Mouse (Mus musculus) CH12.LX (cell line): ENCODE results near the gene Tep1.
"Not testable (repeated sequence)": the region's sequence is repeated elsewhere in the genome, so short reads cannot be mapped to it uniquely, and the experiment has no call there.

Experiments
- CTCF ChIP-seq, 2 experiments: IDR thresholded peaks in 1 of 2; conservative IDR thresholded peaks in 1 of 2; 2 replicates each; pipeline ENCODE4 v1.5.1; 2011 to 2012; ENCODE audit warnings: low read depth in 2 of 2, low read length in 2 of 2, improper control_type of control experiment in 1 of 2, inconsistent platforms in 1 of 2, mild to moderate bottlenecking in 1 of 2, moderate library complexity in 1 of 2
- JUND ChIP-seq: conservative IDR thresholded peaks from 2 replicates; pipeline ENCODE4 v1.6.1; 2011; ENCODE audit warnings: low read depth, low read length, improper control_type of control experiment
- KAT2A ChIP-seq: IDR thresholded peaks from 2 replicates; pipeline ENCODE4 v1.6.1; 2012; ENCODE audit warnings: low read length, improper control_type of control experiment, inconsistent platforms; ENCODE audit not compliant: insufficient replicate concordance
- POLR2A ChIP-seq: IDR thresholded peaks from 2 replicates; pipeline ENCODE4 v1.6.1; 2011; ENCODE audit warnings: low read depth, mild to moderate bottlenecking, improper control_type of control experiment, low read length
- RCOR1 ChIP-seq: conservative IDR thresholded peaks from 2 replicates; pipeline ENCODE4 v1.6.1; 2012; ENCODE audit warnings: low read depth, mild to moderate bottlenecking, inconsistent platforms, low read length, improper control_type of control experiment
- SIN3A ChIP-seq: IDR thresholded peaks from 2 replicates; pipeline ENCODE4 v1.6.1; 2012; ENCODE audit warnings: low read length, improper control_type of control experiment, inconsistent platforms
- SMC3 ChIP-seq: IDR thresholded peaks from 2 replicates; pipeline ENCODE4 v1.6.1; 2011; ENCODE audit warnings: low read depth, low read length, improper control_type of control experiment
- UBTF ChIP-seq: IDR thresholded peaks from 2 replicates; pipeline ENCODE4 v1.6.1; 2012; ENCODE audit warnings: low read depth, mild to moderate bottlenecking, inconsistent platforms, low read length, improper control_type of control experiment, moderate library complexity
- USF1 ChIP-seq: IDR thresholded peaks from 2 replicates; pipeline ENCODE4 v1.6.1; 2014; ENCODE audit warnings: low read depth, mild to moderate bottlenecking, inconsistent platforms, low read length, improper control_type of control experiment
- USF2 ChIP-seq: conservative IDR thresholded peaks from 2 replicates; pipeline ENCODE4 v1.6.1; 2011; ENCODE audit warnings: low read depth, low read length, improper control_type of control experiment
- ZNF384 ChIP-seq: IDR thresholded peaks from 2 replicates; pipeline ENCODE4 v1.6.1; 2012; ENCODE audit warnings: low read depth, low read length, improper control_type of control experiment, inconsistent platforms

DNA sequence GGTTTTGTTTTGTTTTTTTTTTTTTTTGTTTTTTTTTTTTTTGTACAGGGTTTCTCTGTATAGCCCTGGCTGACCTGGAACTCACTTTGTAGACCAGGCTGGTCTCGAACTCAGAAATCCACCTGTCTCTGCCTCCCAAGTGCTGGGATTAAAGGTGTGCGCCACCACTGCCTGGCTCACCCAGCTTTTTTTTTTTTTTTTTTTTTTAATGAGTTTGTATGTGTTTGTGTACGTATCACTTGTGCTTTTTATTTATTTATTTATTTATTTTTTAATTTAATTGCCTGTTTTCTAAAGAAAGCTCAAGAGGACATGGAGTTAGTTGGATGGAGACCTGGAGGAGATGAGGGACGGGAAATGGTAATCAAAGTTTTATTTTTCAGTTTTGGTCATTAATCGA, 63.9 kb downstream of the Tep1 start:
- TF ChIP-seq USF2; CTCF (conservative IDR thresholded peaks at IDR 0.05 in 1 of 2, IDR thresholded peaks at IDR 0.05 in 1 of 2; ENCODE audit: low read depth in 2 of 2, low read length in 2 of 2); POLR2A; SMC3; USF1; SIN3A; JUND; UBTF; RCOR1; KAT2A: not testable (repeated sequence)
- peak; percentile 67 for TF ChIP-seq ZNF384
